ENCODE assay signal across 8 mouse cellular contexts in the genomic region with DNA sequence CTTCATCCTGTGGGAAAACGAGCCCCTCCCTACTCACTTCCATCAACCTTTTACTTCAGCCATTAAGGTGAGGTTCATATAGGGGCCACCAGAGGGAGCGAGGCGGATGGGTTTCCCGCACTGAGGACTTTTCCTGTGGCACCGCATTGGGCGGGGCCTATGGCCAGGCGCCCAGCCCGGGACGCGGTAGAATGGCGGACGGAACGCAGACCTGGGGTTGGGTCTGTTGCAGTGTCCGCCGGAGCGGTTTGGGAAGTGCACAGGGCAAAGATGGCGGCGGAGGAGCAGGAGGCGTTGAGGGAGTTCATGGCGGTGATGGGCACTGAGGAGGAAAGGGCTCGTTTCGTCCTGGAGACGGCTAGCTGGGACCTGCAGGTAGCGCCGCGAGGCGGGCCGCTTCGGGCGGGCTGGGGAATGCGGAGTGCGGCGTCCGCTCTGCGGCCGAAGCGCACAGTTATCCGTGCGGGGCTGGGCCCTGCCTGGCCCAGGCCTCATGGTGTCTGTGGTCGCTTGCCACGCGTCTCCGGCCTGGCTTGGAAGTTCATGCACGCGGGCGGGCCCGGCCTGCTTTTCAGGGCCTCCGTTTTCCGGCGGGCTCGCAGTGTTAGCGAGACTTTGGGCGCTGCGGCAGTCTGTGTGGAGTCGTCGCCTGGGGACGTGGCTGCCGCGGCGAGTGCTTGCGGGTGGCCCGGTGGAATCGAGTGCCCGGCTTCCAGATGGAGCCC.
DNase-seq lines count a peak whose midpoint lies in the region; ATAC-seq lines count a peak whose summit lies in the region.
"Not testable (repeated sequence)": the region's sequence is repeated elsewhere in the genome, so short reads cannot be mapped to it uniquely, and the experiment has no call there.

No protein-coding gene starts in this region.

- H3K27ac ChIP-seq in intestine, embryonic 15.5 days = peak overlapping the region; percentile 86

- intact Hi-C loops in left cerebral cortex, postnatal 10 days (cut with DNase I) = not testable (repeated sequence)

- H3K9me3 ChIP-seq in intestine, embryonic 15.5 days = not testable (repeated sequence)

- ATAC-seq in intestine, embryonic 15.5 days = peak; percentile 100
- ATAC-seq in megakaryocyte, adult 5-6 weeks (ENCODE audit: poor library complexity, severe bottlenecking) = peak; percentile 100

- 9% methylated on average over 64 of the region's 64 CpGs for WGBS in intestine, embryonic 15.5 days

- not testable (repeated sequence) for H3K27me3 ChIP-seq in intestine, embryonic 15.5 days (replicated peaks)

- H3K36me3 ChIP-seq in intestine, embryonic 15.5 days = not testable (repeated sequence)

- DNase-seq in adrenal gland, adult (ENCODE audit: inconsistent age in 2 of 2, low spot score in 1 of 2) = peak; percentile 99 to 100
- DNase-seq in embryo, embryonic 11 days = peak; percentile 49
- peak; percentile 55 to 65 for DNase-seq in gastrocnemius, postnatal 4 days (ENCODE audit: low spot score in 2 of 2)
- peak; percentile 83 to 96 for DNase-seq in left cerebral cortex, postnatal 10 days (ENCODE audit: extremely low spot score in 1 of 2, low spot score in 2 of 2)
- peak; percentile 72 for DNase-seq in right cerebral cortex, postnatal 14 days
- DNase-seq in urinary bladder, postnatal 14 days (ENCODE audit: low spot score) = peak; percentile 85

- peak overlapping the region; percentile 50 for H3K4me2 ChIP-seq in intestine, embryonic 15.5 days (replicated peaks)

- H3K9ac ChIP-seq in intestine, embryonic 15.5 days = peak overlapping the region; percentile 94

- peak overlapping the region; percentile 67 for H3K4me3 ChIP-seq in intestine, embryonic 15.5 days (replicated peaks)

- H3K4me1 ChIP-seq in intestine, embryonic 15.5 days (replicated peaks) = not testable (repeated sequence)

Comparison
In these comparisons a context has a peak if more than half of its experiments do, and no peak if none do; other contexts are left out.
1. Peak in every context shown above with its lines: DNase-seq, ATAC-seq, H3K4me3 ChIP-seq and H3K27ac ChIP-seq.
2. DNase-seq: peak in every context shown above with its lines; median percentile 100 in adrenal gland, adult; 90 in left cerebral cortex, postnatal 10 days; 85 in urinary bladder, postnatal 14 days; 72 in right cerebral cortex, postnatal 14 days; 60 in gastrocnemius, postnatal 4 days; 49 in embryo, embryonic 11 days.